Mouse (Mus musculus) activated CD4-positive, CD25-positive, alpha-beta regulatory T cell, adult 4 months (primary cell): ENCODE results near the gene Rnf13. TPM values are rescaled to one million over a fixed set of nuclear protein-coding genes. Genes with fewer than 3 reads are reported as not detected.
A peak's percentile ranks its signal among the peaks of the same experiment; 100 is the strongest.
"Not testable (repeated sequence)": the region's sequence is repeated elsewhere in the genome, so short reads cannot be mapped to it uniquely, and the experiment has no call there.

Experiments used
- ATAC-seq: one replicate; pipeline ENCODE4 v1.8.0; 2017
- polyA plus RNA-seq, 2 experiments: library from polyadenylated mRNA; unstranded; fragments of 100-300 nt; shearing (Covaris generic); gene quantifications; one replicate each; pipeline ENCODE4 v1.2.1; 2017

Gene Rnf13
- 10 to 100 TPM; 52.0 to 59.6 TPM for polyA plus RNA-seq

- peak; percentile 97 for ATAC-seq
Measured at GRCm38 (mm10) chr3:57735511-57736370, at the start of gene Rnf13. Gene Rnf13, plus strand, starts transcription at chr3:57736062.

GRCm38 (mm10) chr3:57691772-57692171 lies 44.1 kb upstream of the Rnf13 start:
- ATAC-seq: no peak

GRCm38 (mm10) chr3:57692719-57693118 lies 43.1 kb upstream of the Rnf13 start, which contains the start of gene Ankub1:
Gene Ankub1, minus strand, starts transcription at chr3:57692799.
- no peak for ATAC-seq

GRCm38 (mm10) chr3:57696249-57696648 lies 39.6 kb upstream of the Rnf13 start:
- ATAC-seq: no peak

GRCm38 (mm10) chr3:57696779-57697178 lies 39.1 kb upstream of the Rnf13 start:
- ATAC-seq: no peak

- no peak for ATAC-seq
Measured at GRCm38 (mm10) chr3:57714151-57714550, 21.7 kb upstream of the Rnf13 start.

GRCm38 (mm10) chr3:57732206-57732915 lies 3.5 kb upstream of the Rnf13 start:
- no peak for ATAC-seq

- ATAC-seq: no peak
Measured at GRCm38 (mm10) chr3:57736419-57737095, 695 bp downstream of the Rnf13 start.

- no peak for ATAC-seq
Measured at GRCm38 (mm10) chr3:57739830-57740229, 4.0 kb downstream of the Rnf13 start.

- ATAC-seq: no peak
Measured at GRCm38 (mm10) chr3:57748576-57749267, 12.9 kb downstream of the Rnf13 start.

- no peak for ATAC-seq
Measured at GRCm38 (mm10) chr3:57776915-57777314, 41.1 kb downstream of the Rnf13 start.

GRCm38 (mm10) chr3:57788472-57788871 lies 52.6 kb downstream of the Rnf13 start:
- ATAC-seq: no peak

GRCm38 (mm10) chr3:57789005-57789962 lies 53.4 kb downstream of the Rnf13 start:
- ATAC-seq: no peak

- no peak for ATAC-seq
Measured at GRCm38 (mm10) chr3:57791104-57791503, 55.2 kb downstream of the Rnf13 start.

GRCm38 (mm10) chr3:57795071-57795470 lies 59.2 kb downstream of the Rnf13 start:
- not testable (repeated sequence) for ATAC-seq

- ATAC-seq: no peak
Measured at GRCm38 (mm10) chr3:57815447-57815846, 79.6 kb downstream of the Rnf13 start.

- ATAC-seq: no peak
Measured at GRCm38 (mm10) chr3:57825866-57826265, 90.0 kb downstream of the Rnf13 start.

GRCm38 (mm10) chr3:57833585-57833984 lies 97.7 kb downstream of the Rnf13 start:
- ATAC-seq: no peak

GRCm38 (mm10) chr3:57836911-57837310 lies 101.0 kb downstream of the Rnf13 start:
- ATAC-seq: no peak

- ATAC-seq: peak; percentile 38
Measured at GRCm38 (mm10) chr3:57843775-57844174, 107.9 kb downstream of the Rnf13 start.
